Mouse (Mus musculus): ENCODE measurements around the gene Gm20431.

The Gm20431 gene

GRCm38 (mm10) chr2:167690219-167690961 is 29.1 kb upstream of the Gm20431 start:
- in situ Hi-C loops (cut with MboI; ENCODE audit: low pct_unique_long_range_greater_than_20kb in 1 of 2, low sequenced_read_pairs in 2 of 2, unreplicated experiment in 1 of 2), result no loop called here

- in situ Hi-C loops (cut with MboI; ENCODE audit: low pct_unique_long_range_greater_than_20kb in 1 of 2, low sequenced_read_pairs in 2 of 2, unreplicated experiment in 1 of 2), result loop anchor here (5.0 kb wide), 1 partner anchor 208 kb away; no protein-coding TSS in a partner anchor
Observed at GRCm38 (mm10) chr2:167689501-167690218, 28.4 kb upstream of the Gm20431 start, which contains the start of gene Tmem189. Tmem189 (minus strand) TSS chr2:167689822.

- in situ Hi-C loops (cut with MboI; ENCODE audit: low pct_unique_long_range_greater_than_20kb in 1 of 2, low sequenced_read_pairs in 2 of 2, unreplicated experiment in 1 of 2), result loop anchor here (5.0 kb wide), 1 partner anchor 209 kb away; no protein-coding TSS in a partner anchor
Observed at GRCm38 (mm10) chr2:167688498-167689451, 27.5 kb upstream of the Gm20431 start, which contains the start of gene Cebpb. Cebpb (plus strand) TSS chr2:167688915.

GRCm38 (mm10) chr2:167688126-167688497 is 26.8 kb upstream of the Gm20431 start:
- in situ Hi-C loops (cut with MboI; ENCODE audit: low pct_unique_long_range_greater_than_20kb in 1 of 2, low sequenced_read_pairs in 2 of 2, unreplicated experiment in 1 of 2), result loop anchor here (5.0 kb wide), 1 partner anchor 209 kb away; no protein-coding TSS in a partner anchor

- in situ Hi-C loops (cut with MboI; ENCODE audit: low pct_unique_long_range_greater_than_20kb in 1 of 2, low sequenced_read_pairs in 2 of 2, unreplicated experiment in 1 of 2), result loop anchor here (5.0 kb wide), 1 partner anchor 210 kb away; no protein-coding TSS in a partner anchor
Observed at GRCm38 (mm10) chr2:167687651-167688101, 26.4 kb upstream of the Gm20431 start.

GRCm38 (mm10) chr2:167687250-167687586 is 25.9 kb upstream of the Gm20431 start:
- in situ Hi-C loops (cut with MboI; ENCODE audit: low pct_unique_long_range_greater_than_20kb in 1 of 2, low sequenced_read_pairs in 2 of 2, unreplicated experiment in 1 of 2), result loop anchor here (5.0 kb wide), 1 partner anchor 210 kb away; no protein-coding TSS in a partner anchor

GRCm38 (mm10) chr2:167686382-167687249 is 25.3 kb upstream of the Gm20431 start:
- in situ Hi-C loops (cut with MboI; ENCODE audit: low pct_unique_long_range_greater_than_20kb in 1 of 2, low sequenced_read_pairs in 2 of 2, unreplicated experiment in 1 of 2), result loop anchor here (5.0 kb wide), 1 partner anchor 211 kb away; no protein-coding TSS in a partner anchor

GRCm38 (mm10) chr2:167685865-167686264 is 24.6 kb upstream of the Gm20431 start:
- in situ Hi-C loops (cut with MboI; ENCODE audit: low pct_unique_long_range_greater_than_20kb in 1 of 2, low sequenced_read_pairs in 2 of 2, unreplicated experiment in 1 of 2), result loop anchor here (5.0 kb wide), 1 partner anchor 211 kb away; no protein-coding TSS in a partner anchor

GRCm38 (mm10) chr2:167685137-167685536 is 23.8 kb upstream of the Gm20431 start:
- in situ Hi-C loops (cut with MboI; ENCODE audit: low pct_unique_long_range_greater_than_20kb in 1 of 2, low sequenced_read_pairs in 2 of 2, unreplicated experiment in 1 of 2), result loop anchor here (5.0 kb wide), 1 partner anchor 212 kb away; no protein-coding TSS in a partner anchor

GRCm38 (mm10) chr2:167683721-167684120 is 22.4 kb upstream of the Gm20431 start:
- in situ Hi-C loops (cut with MboI; ENCODE audit: low pct_unique_long_range_greater_than_20kb in 1 of 2, low sequenced_read_pairs in 2 of 2, unreplicated experiment in 1 of 2), result no loop called here

GRCm38 (mm10) chr2:167680657-167681056 is 19.4 kb upstream of the Gm20431 start:
- in situ Hi-C loops (cut with MboI; ENCODE audit: low pct_unique_long_range_greater_than_20kb in 1 of 2, low sequenced_read_pairs in 2 of 2, unreplicated experiment in 1 of 2), result no loop called here

- in situ Hi-C loops (cut with MboI; ENCODE audit: low pct_unique_long_range_greater_than_20kb in 1 of 2, low sequenced_read_pairs in 2 of 2, unreplicated experiment in 1 of 2), result no loop called here
Observed at GRCm38 (mm10) chr2:167679902-167680430, 18.7 kb upstream of the Gm20431 start.

GRCm38 (mm10) chr2:167678600-167678999 is 17.3 kb upstream of the Gm20431 start:
- in situ Hi-C loops (cut with MboI; ENCODE audit: low pct_unique_long_range_greater_than_20kb in 1 of 2, low sequenced_read_pairs in 2 of 2, unreplicated experiment in 1 of 2), result no loop called here

GRCm38 (mm10) chr2:167675120-167675909 is 14.0 kb upstream of the Gm20431 start:
- in situ Hi-C loops (cut with MboI; ENCODE audit: low pct_unique_long_range_greater_than_20kb in 1 of 2, low sequenced_read_pairs in 2 of 2, unreplicated experiment in 1 of 2), result no loop called here

- in situ Hi-C loops (cut with MboI; ENCODE audit: low pct_unique_long_range_greater_than_20kb in 1 of 2, low sequenced_read_pairs in 2 of 2, unreplicated experiment in 1 of 2), result no loop called here
Observed at GRCm38 (mm10) chr2:167672212-167672685, 11.0 kb upstream of the Gm20431 start.

- in situ Hi-C loops (cut with MboI; ENCODE audit: low pct_unique_long_range_greater_than_20kb in 1 of 2, low sequenced_read_pairs in 2 of 2, unreplicated experiment in 1 of 2), result no loop called here
Observed at GRCm38 (mm10) chr2:167671101-167671633, 9.9 kb upstream of the Gm20431 start.

All from mouse embryonic stem cell (cell line).